Mouse (Mus musculus): ENCODE measurements around the gene Elk3. TPM values are rescaled to one million over a fixed set of nuclear protein-coding genes. Genes with fewer than 3 reads are reported as not detected.
A peak's percentile ranks its signal among the peaks of the same experiment; 100 is the strongest.

Elk3 gene
- total and polyA plus RNA-seq, 3 experiments: 32.1 to 39.4 (median 33.8) TPM

DNA sequence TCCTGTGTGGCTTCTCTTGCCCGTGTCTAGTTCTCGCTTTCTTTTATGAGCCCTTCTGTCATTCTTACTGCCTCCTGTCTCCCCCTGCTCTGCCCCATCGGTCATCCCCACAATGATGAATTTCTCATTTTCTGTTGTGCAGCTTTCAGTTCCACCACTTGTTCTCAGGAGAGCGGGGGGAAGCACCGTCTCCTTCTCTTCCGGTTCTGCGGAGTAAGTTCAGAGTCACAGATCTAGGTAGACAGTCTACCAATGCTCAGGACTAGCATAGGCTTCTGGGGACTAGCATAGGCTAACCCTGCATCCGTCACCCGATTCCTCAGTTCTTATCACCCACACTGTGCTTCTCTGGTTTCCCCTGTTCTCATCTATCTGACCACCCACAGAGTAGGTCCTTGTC is 45.2 kb upstream of the Elk3 start:
- Histone ChIP-seq H3K9ac (ENCODE audit: low read depth, low read length) (no peak overlapping the region), H3K27me3 (ENCODE audit: control insufficient read depth, insufficient read depth, low read length) (no peaks in the 10 kb centered on the region), H3K4me1 (ENCODE audit: control insufficient read depth, insufficient read depth, low read length) (peaks cover 3% of the 10 kb centered on the region), H3K27ac (no peak overlapping the region), H3K79me2 (replicated peaks; ENCODE audit: control insufficient read depth, insufficient read depth, low read length) (no peaks in the 10 kb centered on the region), H3K4me3 (no peak overlapping the region), H3K36me3 (ENCODE audit: control insufficient read depth, insufficient read depth, low read length) (no peaks in the 10 kb centered on the region)
- TF ChIP-seq EP300 (IDR thresholded peaks at IDR 0.05; ENCODE audit: insufficient read depth, low read depth, low read length) (no peak), CTCF (IDR thresholded peaks at IDR 0.05) (no peak), POLR2A (IDR thresholded peaks at IDR 0.05; ENCODE audit: insufficient read depth, low read depth, low read length) (no peak)
- intact Hi-C loops (cut with DNase I): no loop called here
- 81% methylated on average over 9 of the region's 9 CpGs for WGBS
- DNase-seq: no peak

DNA sequence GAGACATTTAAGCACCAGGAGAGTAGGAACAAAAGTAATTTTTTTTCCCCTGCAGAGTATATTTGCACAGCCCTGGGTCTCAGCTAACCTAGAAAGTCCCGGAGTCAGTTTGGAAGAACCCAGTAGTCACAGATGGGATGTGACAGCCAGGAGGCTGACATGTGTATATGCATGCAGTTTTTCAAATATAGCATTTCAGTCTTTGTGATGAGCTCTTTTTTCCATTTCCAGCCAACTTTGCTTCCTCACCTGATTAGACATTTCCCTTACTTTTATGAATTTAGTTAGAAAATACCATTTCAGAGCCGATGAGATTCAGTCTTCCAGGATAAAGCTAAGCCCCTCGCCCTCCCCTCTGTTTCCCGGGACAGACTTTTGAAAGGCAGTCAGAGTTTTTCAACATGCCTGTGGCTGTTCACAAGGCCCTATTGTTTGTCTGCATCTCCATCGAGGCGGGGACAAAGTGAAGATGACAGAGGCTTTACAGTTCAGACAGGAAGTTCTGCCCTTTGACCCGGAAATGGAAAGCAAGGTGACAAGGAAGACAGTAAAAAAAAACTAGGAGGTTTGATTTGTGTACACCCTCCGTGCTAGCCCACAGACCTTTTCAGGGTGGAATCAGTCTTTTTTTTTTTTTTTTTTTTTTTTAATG is 44.5 kb upstream of the Elk3 start:
- intact Hi-C loops (cut with DNase I): no loop called here
- Histone ChIP-seq H3K79me2 (replicated peaks; ENCODE audit: control insufficient read depth, insufficient read depth, low read length) (no peaks in the 10 kb centered on the region), H3K27me3 (ENCODE audit: control insufficient read depth, insufficient read depth, low read length) (no peaks in the 10 kb centered on the region), H3K27ac (no peak overlapping the region), H3K4me1 (ENCODE audit: control insufficient read depth, insufficient read depth, low read length) (peaks cover 3% of the 10 kb centered on the region), H3K4me3 (no peak overlapping the region), H3K36me3 (ENCODE audit: control insufficient read depth, insufficient read depth, low read length) (no peaks in the 10 kb centered on the region), H3K9ac (ENCODE audit: low read depth, low read length) (no peak overlapping the region)
- DNase-seq: no peak
- no peak for TF ChIP-seq EP300 (IDR thresholded peaks at IDR 0.05; ENCODE audit: insufficient read depth, low read depth, low read length)
- TF ChIP-seq POLR2A (IDR thresholded peaks at IDR 0.05; ENCODE audit: insufficient read depth, low read depth, low read length): no peak
- TF ChIP-seq CTCF (IDR thresholded peaks at IDR 0.05): no peak
- 43% methylated on average over 8 of the region's 8 CpGs for WGBS

DNA sequence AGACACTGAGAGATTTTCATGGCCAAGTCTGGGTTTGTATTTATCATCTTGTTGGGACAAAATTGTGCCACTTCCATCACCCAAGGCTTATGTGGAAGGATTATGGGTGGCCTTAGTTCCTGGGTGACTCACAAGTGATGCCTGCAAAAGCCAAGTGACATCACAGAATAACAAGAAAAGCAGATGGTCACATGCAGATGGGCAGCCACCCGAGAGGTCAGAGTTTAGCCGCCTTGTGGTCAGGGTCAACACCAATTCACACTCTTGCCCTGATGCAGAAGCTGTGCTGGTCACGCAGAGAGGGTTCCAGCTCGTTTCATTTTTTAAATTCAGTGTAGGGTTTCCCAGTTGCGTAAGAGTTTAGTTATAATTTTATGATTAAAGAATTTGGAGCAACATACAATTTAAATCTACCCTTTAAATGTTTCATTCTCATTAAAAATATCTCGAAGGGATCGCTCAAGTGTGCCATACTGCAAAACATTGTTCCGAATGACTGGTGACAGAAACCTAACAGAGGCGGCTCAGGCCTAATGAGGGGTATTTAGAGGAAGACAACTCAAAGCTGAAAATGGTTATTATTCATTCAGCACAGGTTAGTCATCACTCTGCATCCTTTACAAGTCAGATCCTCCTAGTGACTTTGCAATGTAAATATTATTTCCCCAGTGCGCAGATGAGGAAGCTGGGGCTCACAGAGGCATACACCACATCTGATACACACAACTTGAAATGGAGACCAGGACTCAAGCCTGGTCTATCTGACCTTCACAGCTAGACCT is 42.8 kb upstream of the Elk3 start:
- TF ChIP-seq CTCF (IDR thresholded peaks at IDR 0.05): no peak
- TF ChIP-seq POLR2A (IDR thresholded peaks at IDR 0.05; ENCODE audit: insufficient read depth, low read depth, low read length): no peak
- TF ChIP-seq EP300 (IDR thresholded peaks at IDR 0.05; ENCODE audit: insufficient read depth, low read depth, low read length): no peak

GRCm38 (mm10) chr10:93347918-93348505 is 37.1 kb upstream of the Elk3 start:
- TF ChIP-seq POLR2A (IDR thresholded peaks at IDR 0.05; ENCODE audit: insufficient read depth, low read depth, low read length): no peak
- H3K27ac ChIP-seq: peak overlapping the region; percentile 28; the same call in 1 of the 2 replicates
- H3K4me1 ChIP-seq (ENCODE audit: control insufficient read depth, insufficient read depth, low read length): no peaks in the 10 kb centered on the region; the same call in 1 of the 2 replicates
- intact Hi-C loops (cut with DNase I): no loop called here
- H3K36me3 ChIP-seq (ENCODE audit: control insufficient read depth, insufficient read depth, low read length): no peaks in the 10 kb centered on the region
- no peaks in the 10 kb centered on the region for H3K79me2 ChIP-seq (replicated peaks; ENCODE audit: control insufficient read depth, insufficient read depth, low read length)
- no peak for DNase-seq
- no peaks in the 10 kb centered on the region for H3K27me3 ChIP-seq (ENCODE audit: control insufficient read depth, insufficient read depth, low read length)
- peak overlapping the region; percentile 10; the same call in 1 of the 2 replicates for H3K9ac ChIP-seq (ENCODE audit: low read depth, low read length)
- 52% methylated on average over 14 of the region's 14 CpGs for WGBS
- no peak overlapping the region for H3K4me3 ChIP-seq

More for the DNA sequence above, 42.8 kb upstream of the Elk3 start:
- no peak overlapping the region for H3K9ac ChIP-seq (ENCODE audit: low read depth, low read length)
- no peak for DNase-seq
- peaks cover 3% of the 10 kb centered on the region for H3K4me1 ChIP-seq (ENCODE audit: control insufficient read depth, insufficient read depth, low read length)
- intact Hi-C loops (cut with DNase I): no loop called here
- H3K27me3 ChIP-seq (ENCODE audit: control insufficient read depth, insufficient read depth, low read length): no peaks in the 10 kb centered on the region
- H3K27ac ChIP-seq: no peak overlapping the region
- no peaks in the 10 kb centered on the region for H3K36me3 ChIP-seq (ENCODE audit: control insufficient read depth, insufficient read depth, low read length)
- H3K79me2 ChIP-seq (replicated peaks; ENCODE audit: control insufficient read depth, insufficient read depth, low read length): no peaks in the 10 kb centered on the region
- 92% methylated on average over 10 of the region's 10 CpGs for whole genome bisulfite sequencing
- no peak overlapping the region for H3K4me3 ChIP-seq

DNA sequence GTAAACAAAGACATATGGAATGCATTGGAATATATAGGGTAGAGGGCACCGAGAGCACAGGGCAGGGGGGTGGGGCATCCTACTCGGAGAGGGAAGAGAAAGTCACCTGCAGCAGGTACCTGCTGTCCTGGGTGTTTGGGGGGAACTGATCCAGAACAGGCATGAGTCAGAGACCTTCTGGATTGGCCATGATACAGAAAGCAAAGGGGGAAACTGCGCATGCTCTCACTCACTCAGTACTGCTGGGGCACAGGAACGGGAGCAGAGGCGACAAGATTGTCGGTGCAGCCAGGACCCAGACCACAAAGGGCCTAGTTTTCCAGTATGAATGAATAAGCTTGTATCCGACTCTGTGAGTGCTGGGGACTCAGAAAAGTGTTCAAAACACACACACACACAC is 36.5 kb upstream of the Elk3 start:
- TF ChIP-seq CTCF (IDR thresholded peaks at IDR 0.05) (no peak), EP300 (IDR thresholded peaks at IDR 0.05; ENCODE audit: insufficient read depth, low read depth, low read length) (no peak), POLR2A (IDR thresholded peaks at IDR 0.05; ENCODE audit: insufficient read depth, low read depth, low read length) (peak; percentile 22; the same call in 1 of the 2 replicates)
- no peaks in the 10 kb centered on the region for H3K27me3 ChIP-seq (ENCODE audit: control insufficient read depth, insufficient read depth, low read length)
- H3K4me1 ChIP-seq (ENCODE audit: control insufficient read depth, insufficient read depth, low read length): no peaks in the 10 kb centered on the region; the same call in 1 of the 2 replicates
- intact Hi-C loops (cut with DNase I): no loop called here
- peak in 1 of 2 experiments; percentile 15 for DNase-seq
- 68% methylated on average over 7 of the region's 7 CpGs for WGBS
- no peaks in the 10 kb centered on the region for H3K36me3 ChIP-seq (ENCODE audit: control insufficient read depth, insufficient read depth, low read length)
- peak overlapping the region; percentile 17; the same call in 1 of the 2 replicates for H3K27ac ChIP-seq
- H3K4me3 ChIP-seq: no peak overlapping the region
- no peaks in the 10 kb centered on the region for H3K79me2 ChIP-seq (replicated peaks; ENCODE audit: control insufficient read depth, insufficient read depth, low read length)
- H3K9ac ChIP-seq (ENCODE audit: low read depth, low read length): no peak overlapping the region
